Mouse (Mus musculus): ENCODE measurements around the gene Agbl4. TPM values are rescaled to one million over a fixed set of nuclear protein-coding genes. Genes with fewer than 3 reads are reported as not detected.

The Agbl4 gene
- total RNA-seq, 2 experiments from 2014 or later: 13.4 to 15.3 TPM

- no peak for DNase-seq (ENCODE audit: extremely low spot score in 1 of 2, low spot score in 1 of 2)
These were observed 854.5 kb downstream of the Agbl4 start for GRCm38 (mm10) chr4:111251917-111252316.

GRCm38 (mm10) chr4:111255499-111255898 is 858.0 kb downstream of the Agbl4 start:
- no peak for DNase-seq (ENCODE audit: extremely low spot score in 1 of 2, low spot score in 1 of 2)

- DNase-seq (ENCODE audit: extremely low spot score in 1 of 2, low spot score in 1 of 2): no peak
These were observed 859.5 kb downstream of the Agbl4 start for GRCm38 (mm10) chr4:111256931-111257330.

GRCm38 (mm10) chr4:111280936-111281335 is 883.5 kb downstream of the Agbl4 start:
- no peak for DNase-seq (ENCODE audit: extremely low spot score in 1 of 2, low spot score in 1 of 2)

GRCm38 (mm10) chr4:111281836-111282235 is 884.4 kb downstream of the Agbl4 start:
- DNase-seq (ENCODE audit: extremely low spot score in 1 of 2, low spot score in 1 of 2): no peak

GRCm38 (mm10) chr4:111284625-111285024 is 887.2 kb downstream of the Agbl4 start:
- DNase-seq (ENCODE audit: extremely low spot score in 1 of 2, low spot score in 1 of 2): no peak

- no peak for DNase-seq (ENCODE audit: extremely low spot score in 1 of 2, low spot score in 1 of 2)
These were observed 897.2 kb downstream of the Agbl4 start for GRCm38 (mm10) chr4:111294528-111295241.

GRCm38 (mm10) chr4:111306518-111306917 is 909.1 kb downstream of the Agbl4 start:
- no peak for DNase-seq (ENCODE audit: extremely low spot score in 1 of 2, low spot score in 1 of 2)

GRCm38 (mm10) chr4:111307166-111307565 is 909.7 kb downstream of the Agbl4 start:
- DNase-seq (ENCODE audit: extremely low spot score in 1 of 2, low spot score in 1 of 2): no peak

- DNase-seq (ENCODE audit: extremely low spot score in 1 of 2, low spot score in 1 of 2): no peak
These were observed 910.2 kb downstream of the Agbl4 start for GRCm38 (mm10) chr4:111307633-111308032.

GRCm38 (mm10) chr4:111308572-111309288 is 911.3 kb downstream of the Agbl4 start:
- DNase-seq (ENCODE audit: extremely low spot score in 1 of 2, low spot score in 1 of 2): no peak

GRCm38 (mm10) chr4:111327094-111327493 is 929.6 kb downstream of the Agbl4 start:
- DNase-seq (ENCODE audit: extremely low spot score in 1 of 2, low spot score in 1 of 2): peak in 1 of 2 experiments; percentile 10

- peak in 1 of 2 experiments; percentile 31 for DNase-seq (ENCODE audit: extremely low spot score in 1 of 2, low spot score in 1 of 2)
These were observed 930.4 kb downstream of the Agbl4 start for GRCm38 (mm10) chr4:111327760-111328373.

- no peak for DNase-seq (ENCODE audit: extremely low spot score in 1 of 2, low spot score in 1 of 2)
These were observed 932.0 kb downstream of the Agbl4 start for GRCm38 (mm10) chr4:111329501-111329900.

- DNase-seq (ENCODE audit: extremely low spot score in 1 of 2, low spot score in 1 of 2): no peak
These were observed 935.4 kb downstream of the Agbl4 start for GRCm38 (mm10) chr4:111332864-111333263.

GRCm38 (mm10) chr4:111349965-111350364 is 952.5 kb downstream of the Agbl4 start:
- DNase-seq (ENCODE audit: extremely low spot score in 1 of 2, low spot score in 1 of 2): no peak

GRCm38 (mm10) chr4:111350615-111351525 is 953.4 kb downstream of the Agbl4 start:
- DNase-seq (ENCODE audit: extremely low spot score in 1 of 2, low spot score in 1 of 2): no peak

- no peak for DNase-seq (ENCODE audit: extremely low spot score in 1 of 2, low spot score in 1 of 2)
These were observed 959.2 kb downstream of the Agbl4 start for GRCm38 (mm10) chr4:111356584-111357115.

GRCm38 (mm10) chr4:111357176-111357575 is 959.7 kb downstream of the Agbl4 start:
- no peak for DNase-seq (ENCODE audit: extremely low spot score in 1 of 2, low spot score in 1 of 2)

GRCm38 (mm10) chr4:111364199-111364598 is 966.7 kb downstream of the Agbl4 start:
- DNase-seq (ENCODE audit: extremely low spot score in 1 of 2, low spot score in 1 of 2): no peak

Measured in layer of hippocampus, postnatal 25 days (tissue).